Mouse (Mus musculus): ENCODE results near the gene Zfp651. TPM values are rescaled to one million over a fixed set of nuclear protein-coding genes. Genes with fewer than 3 reads are reported as not detected.
A peak's percentile ranks its signal among the peaks of the same experiment; 100 is the strongest.

The Zfp651 gene
- total RNA-seq, 2 experiments from 2014 or later = 101 to 102 TPM

DNA sequence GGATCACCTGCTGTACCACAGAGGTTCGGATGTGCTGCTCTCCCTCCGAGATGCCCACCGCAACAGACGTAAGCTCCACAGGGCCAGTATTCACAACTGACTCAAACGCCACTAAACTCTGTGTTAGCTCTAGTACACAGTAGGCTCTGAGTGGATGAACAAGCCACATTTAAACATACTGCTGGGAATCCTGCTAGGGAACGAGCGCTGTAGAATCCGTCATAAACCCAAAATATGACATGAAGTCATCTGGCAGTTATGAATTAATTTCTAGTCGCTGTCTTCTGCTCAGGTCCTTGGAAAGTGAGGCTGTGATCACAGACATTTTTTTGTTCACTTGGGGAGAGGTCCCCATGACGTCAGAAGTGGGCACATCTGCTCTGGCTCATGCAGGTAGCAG is 16.8 kb downstream of the Zfp651 start:
- no peak for TF ChIP-seq CTCF (conservative IDR thresholded peaks at IDR 0.05)
- Histone ChIP-seq H3K27ac (peak overlapping the region; percentile 64), H3K4me3 (no peak overlapping the region)
- no peak for DNase-seq (ENCODE audit: low spot score in 2 of 2)

DNA sequence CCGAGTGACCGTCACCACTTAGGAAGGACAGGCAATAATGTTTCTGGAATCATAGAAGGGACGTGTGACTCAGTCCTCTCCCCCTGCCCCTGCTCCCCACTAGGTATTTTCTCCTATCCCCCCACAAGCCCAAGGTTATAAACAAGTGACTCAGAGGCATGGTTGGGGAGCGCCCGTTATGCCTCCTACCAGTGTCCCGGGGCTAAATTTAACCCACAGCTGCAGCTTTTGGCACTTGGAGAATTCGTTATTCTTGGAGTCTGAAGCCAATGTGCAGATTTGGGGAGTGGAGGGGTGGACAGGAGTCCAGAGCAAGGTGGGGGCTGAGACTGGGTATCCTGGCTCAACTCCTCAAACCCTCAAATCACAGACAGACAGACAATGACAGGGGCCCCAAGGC is 17.4 kb downstream of the Zfp651 start:
- peak overlapping the region; percentile 85 for H3K27ac ChIP-seq
- no peak for TF ChIP-seq CTCF (conservative IDR thresholded peaks at IDR 0.05)
- no peak overlapping the region for H3K4me3 ChIP-seq
- DNase-seq (ENCODE audit: low spot score in 2 of 2) = no peak

GRCm38 (mm10) chr9:121777484-121778065 is 18.4 kb downstream of the Zfp651 start, which contains the start of gene Klhl40:
Gene Klhl40 (plus strand): TSS chr9:121777607.
- Histone ChIP-seq H3K4me3 (peak within 1 kb of the TSS; percentile 46), H3K27ac (peak within 1 kb of the TSS; percentile 85)
- TF ChIP-seq CTCF (conservative IDR thresholded peaks at IDR 0.05) = no peak
- peak in 1 of 2 experiments; percentile 47 for DNase-seq (ENCODE audit: low spot score in 2 of 2)

- H3K27ac ChIP-seq = peak overlapping the region; percentile 85
- peak; percentile 75 to 80 for DNase-seq (ENCODE audit: low spot score in 2 of 2)
- peak; percentile 35; the same call in 1 of the 2 replicates for TF ChIP-seq CTCF (conservative IDR thresholded peaks at IDR 0.05)
- H3K4me3 ChIP-seq = peak overlapping the region; percentile 46
Observed at GRCm38 (mm10) chr9:121778066-121778624, 19.0 kb downstream of the Zfp651 start.

- DNase-seq (ENCODE audit: low spot score in 2 of 2) = no peak
- no peak overlapping the region for H3K27ac ChIP-seq
- TF ChIP-seq CTCF (conservative IDR thresholded peaks at IDR 0.05) = no peak
- no peak overlapping the region for H3K4me3 ChIP-seq
Observed at GRCm38 (mm10) chr9:121784801-121785200, 25.7 kb downstream of the Zfp651 start.

DNA sequence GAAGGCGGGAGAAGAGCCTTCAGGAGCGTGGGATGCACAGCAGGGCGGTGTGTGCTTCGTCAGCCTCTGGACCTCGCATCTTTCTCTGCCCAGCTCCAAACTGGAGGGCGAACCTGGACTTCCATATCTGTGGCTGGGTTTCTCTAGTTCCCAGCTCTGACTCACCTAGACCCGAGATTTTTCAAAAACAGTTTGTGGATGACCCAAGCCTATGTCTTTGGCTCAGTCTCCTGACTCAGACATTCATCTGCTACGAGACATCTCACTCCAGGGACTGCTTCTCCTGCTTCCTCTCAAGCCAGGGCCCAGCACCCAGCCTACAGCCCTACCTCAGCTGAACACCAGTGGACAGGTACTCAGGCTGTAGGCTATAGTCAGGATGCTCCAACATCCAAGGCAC is 26.1 kb downstream of the Zfp651 start:
- no peak for DNase-seq (ENCODE audit: low spot score in 2 of 2)
- Histone ChIP-seq H3K27ac (no peak overlapping the region), H3K4me3 (no peak overlapping the region)
- no peak for TF ChIP-seq CTCF (conservative IDR thresholded peaks at IDR 0.05)

DNA sequence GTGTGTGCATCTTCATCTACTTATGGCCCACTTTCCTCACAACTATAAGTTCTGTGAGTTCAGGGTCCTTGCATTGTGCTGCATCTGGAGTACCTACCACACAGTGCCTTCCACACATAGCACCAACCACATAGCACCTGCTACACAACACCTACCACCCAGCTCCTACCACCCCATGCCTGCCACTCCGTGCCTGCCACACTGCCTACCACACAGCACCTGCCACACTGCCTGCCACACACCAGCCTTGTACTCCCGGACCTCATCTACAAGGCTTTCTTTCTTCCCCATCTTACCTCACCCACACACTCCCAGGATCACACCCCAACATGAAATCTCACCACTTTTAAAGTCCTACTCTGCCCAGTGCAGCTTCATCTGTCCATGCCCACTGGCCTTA is 27.2 kb downstream of the Zfp651 start:
- DNase-seq (ENCODE audit: low spot score in 2 of 2) = no peak
- H3K4me3 ChIP-seq = no peak overlapping the region
- H3K27ac ChIP-seq = no peak overlapping the region
- TF ChIP-seq CTCF (conservative IDR thresholded peaks at IDR 0.05) = no peak

DNA sequence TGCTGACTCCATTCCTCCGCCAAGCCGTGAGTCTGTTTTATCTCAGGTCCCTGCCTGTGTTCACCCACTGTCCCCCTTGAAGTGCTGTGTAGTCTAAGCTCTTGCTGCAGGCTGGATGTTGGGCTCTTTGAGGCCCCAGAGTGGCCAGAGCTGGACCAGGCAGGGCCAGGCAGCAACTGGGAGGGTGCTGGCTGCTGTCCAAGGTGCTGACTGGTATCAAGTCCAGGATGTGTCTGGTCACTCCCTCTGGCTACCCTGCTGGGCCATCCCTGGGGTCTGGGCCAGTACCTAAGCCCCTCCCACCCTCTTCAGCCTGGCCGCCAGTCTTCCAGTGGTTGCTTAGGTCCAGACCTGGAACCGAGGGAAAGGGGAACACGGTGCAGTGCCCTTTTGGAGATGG is 32.1 kb downstream of the Zfp651 start:
- no peak for TF ChIP-seq CTCF (conservative IDR thresholded peaks at IDR 0.05)
- Histone ChIP-seq H3K27ac (peak overlapping the region; percentile 55), H3K4me3 (peak overlapping the region; percentile 36)
- DNase-seq (ENCODE audit: low spot score in 2 of 2) = peak; percentile 50 to 52

GRCm38 (mm10) chr9:121791757-121792521 is 32.8 kb downstream of the Zfp651 start, which contains the start of gene Hhatl:
Gene Hhatl (minus strand): TSS chr9:121792507.
- no peak for DNase-seq (ENCODE audit: low spot score in 2 of 2)
- H3K27ac ChIP-seq = peak within 1 kb of the TSS; percentile 55
- peak within 1 kb of the TSS; percentile 36 for H3K4me3 ChIP-seq
- no peak for TF ChIP-seq CTCF (conservative IDR thresholded peaks at IDR 0.05)

GRCm38 (mm10) chr9:121794972-121795539 is 35.9 kb downstream of the Zfp651 start:
- Histone ChIP-seq H3K4me3 (no peak overlapping the region), H3K27ac (peak overlapping the region; percentile 55; the same call in 1 of the 2 replicates)
- DNase-seq (ENCODE audit: low spot score in 2 of 2) = no peak
- no peak for TF ChIP-seq CTCF (conservative IDR thresholded peaks at IDR 0.05)

DNA sequence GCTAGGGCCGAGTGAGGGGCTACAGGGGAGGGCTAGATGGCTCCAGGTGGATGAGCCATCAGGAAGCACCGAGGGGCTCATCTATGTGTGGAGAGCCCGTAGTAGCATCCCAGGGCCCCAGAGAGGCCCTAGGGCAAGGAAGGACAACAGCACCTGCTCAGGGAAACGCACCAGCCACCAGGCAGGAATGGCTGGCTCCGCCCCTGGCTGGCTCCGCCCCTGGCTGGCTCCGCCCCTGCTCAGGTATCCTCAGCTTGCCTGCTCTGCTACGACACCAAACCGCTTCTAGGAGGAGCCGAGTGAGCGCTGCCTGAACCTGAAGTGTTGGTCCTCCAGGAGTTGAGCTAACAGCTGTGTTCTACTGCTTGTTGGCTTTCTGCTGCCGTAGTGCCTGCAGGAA is 38.6 kb downstream of the Zfp651 start:
- TF ChIP-seq CTCF (conservative IDR thresholded peaks at IDR 0.05) = no peak
- Histone ChIP-seq H3K4me3 (no peak overlapping the region), H3K27ac (no peak overlapping the region)
- no peak for DNase-seq (ENCODE audit: low spot score in 2 of 2)

DNA sequence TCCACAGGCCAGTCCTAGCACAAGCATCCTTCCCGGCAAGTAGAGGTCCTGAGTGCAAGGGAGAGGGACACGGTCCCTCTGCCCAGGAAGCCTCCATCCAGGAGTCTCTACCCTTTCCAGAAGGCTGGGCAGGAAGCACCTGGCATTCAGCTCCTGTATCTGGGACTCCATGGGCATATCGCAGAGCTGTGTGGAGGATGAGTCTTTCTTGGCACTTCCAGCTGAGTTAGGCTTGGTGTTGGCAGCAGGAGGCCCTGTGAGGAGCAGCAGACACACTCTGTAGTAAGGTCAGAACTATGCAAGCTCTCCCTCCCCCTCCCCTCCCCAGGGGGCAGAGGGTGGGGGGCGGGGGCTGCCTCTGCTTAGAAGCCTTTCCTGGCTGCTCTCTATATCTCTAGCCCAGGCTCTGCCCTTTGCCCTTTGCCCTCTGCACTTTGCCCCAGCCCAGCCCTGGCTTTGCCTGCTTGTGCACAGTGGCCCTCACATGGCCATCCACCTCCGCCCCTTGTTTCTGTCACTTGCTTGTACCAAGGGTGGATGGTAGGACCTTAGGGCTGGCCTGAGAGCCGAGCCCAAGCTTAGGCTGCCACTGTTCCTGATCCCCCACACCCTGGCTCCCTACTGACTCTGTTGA is 39.9 kb downstream of the Zfp651 start:
- Histone ChIP-seq H3K27ac (no peak overlapping the region), H3K4me3 (no peak overlapping the region)
- TF ChIP-seq CTCF (conservative IDR thresholded peaks at IDR 0.05) = no peak
- DNase-seq (ENCODE audit: low spot score in 2 of 2) = no peak

- Histone ChIP-seq H3K27ac (no peak overlapping the region), H3K4me3 (no peak overlapping the region)
- DNase-seq (ENCODE audit: low spot score in 2 of 2) = no peak
- no peak for TF ChIP-seq CTCF (conservative IDR thresholded peaks at IDR 0.05)
Observed at GRCm38 (mm10) chr9:121802747-121803146, 43.6 kb downstream of the Zfp651 start.
